Mouse (Mus musculus) liver, embryonic 11.5 days (tissue): Measurements from ENCODE around the gene Aip. TPM values are rescaled to one million over a fixed set of nuclear protein-coding genes. Genes with fewer than 3 reads are reported as not detected.
A peak's percentile ranks its signal among the peaks of the same experiment; 100 is the strongest.

Experiments
- ATAC-seq: fragments of 200-750 bp; cut with Nextera tagmentation; replicated peaks from 2 replicates; pipeline ENCODE4 v1.8.0; 2017; ENCODE audit warnings: moderate number of reproducible peaks, mild to moderate bottlenecking, moderate TSS enrichment, moderate library complexity; ENCODE audit not compliant: low FRiP score
- DNase-seq: peaks from one replicate; pipeline ENCODE4 v3.0.0-alpha.2; 2017; ENCODE audit warnings: low spot score
- H3K27ac ChIP-seq: fragments of 300-500 bp; sonication (generic); 2 replicates; pipeline ENCODE4 v1.5.1; 2014; ENCODE audit warnings: mild to moderate bottlenecking, low read depth, low read length, control low read depth
- H3K27me3 ChIP-seq: fragments of 300-500 bp; sonication (generic); replicated peaks from 2 replicates; pipeline ENCODE4 v1.6.1; 2014; ENCODE audit warnings: low read length, mixed read lengths; ENCODE audit not compliant: control insufficient read depth, insufficient read depth
- H3K36me3 ChIP-seq: fragments of 300-500 bp; sonication (generic); 2 replicates; pipeline ENCODE4 v1.6.1; 2014; ENCODE audit warnings: mild to moderate bottlenecking, low read length, moderate library complexity, mixed read lengths; ENCODE audit not compliant: control insufficient read depth, insufficient read depth
- H3K4me1 ChIP-seq: fragments of 300-500 bp; sonication (generic); replicated peaks from 2 replicates; pipeline ENCODE4 v1.6.1; 2014; ENCODE audit warnings: low read length, mixed read lengths; ENCODE audit not compliant: control insufficient read depth, insufficient read depth
- H3K4me2 ChIP-seq: fragments of 300-500 bp; sonication (generic); 2 replicates; pipeline ENCODE4 v1.6.1; 2014; ENCODE audit warnings: mild to moderate bottlenecking, control low read depth, moderate library complexity
- H3K4me3 ChIP-seq: fragments of 300-500 bp; sonication (generic); 2 replicates; pipeline ENCODE4 v1.5.1; 2014; ENCODE audit warnings: low read depth, low read length, control low read depth
- H3K9ac ChIP-seq: fragments of 300-500 bp; sonication (generic); 2 replicates; pipeline ENCODE4 v1.6.1; 2014; ENCODE audit warnings: low read depth, low read length, control low read depth
- H3K9me3 ChIP-seq: fragments of 300-500 bp; sonication (generic); 2 replicates; pipeline ENCODE4 v1.6.1; 2016; ENCODE audit warnings: low read length, inconsistent platforms, mixed read lengths; ENCODE audit not compliant: control insufficient read depth
- WGBS: fragments of 180-500 bp; shearing (Covaris S2); extraction: QIAGEN DNeasy Blood & Tissue Kit; methylation state at CpG from one replicate; pipeline ENCODE4 v1.1.7; 2014; 5-methylcytosine and 5-hydroxymethylcytosine counted together
- polyA plus RNA-seq: library from polyadenylated mRNA; unstranded; fragments of >200 nt; fragmentation: Nextera tagmentation; extraction: Ambion mirVana; gene quantifications from 2 replicates; pipeline ENCODE4 v1.2.1, GENCODE M21; 2014

Aip gene
- 56.2 and 61.8 TPM in 2 replicates for polyA plus RNA-seq

GRCm38 (mm10) chr19:4125741-4126696, at the start of gene Aip:
TSS of gene Aip (minus strand) at chr19:4125858.
- ATAC-seq, result peak; percentile 93
- peak within 1 kb of the TSS; percentile 90 for H3K9ac ChIP-seq
- peaks cover 4% of the 10 kb centered on the region; the same call in 1 of the 2 replicates for H3K36me3 ChIP-seq
- WGBS, result 2% methylated on average over 63 of the region's 64 CpGs
- H3K4me1 ChIP-seq, result peaks cover 24% of the 10 kb centered on the region
- H3K4me3 ChIP-seq, result peak within 1 kb of the TSS; percentile 83
- peak; percentile 98 for DNase-seq
- H3K9me3 ChIP-seq, result no peaks in the 10 kb centered on the region
- peak within 1 kb of the TSS; percentile 87 for H3K4me2 ChIP-seq
- H3K27me3 ChIP-seq, result no peaks in the 10 kb centered on the region
- peak within 1 kb of the TSS; percentile 70 for H3K27ac ChIP-seq

- WGBS, result 67% methylated on average over 11 of the region's 11 CpGs
- no peaks in the 10 kb centered on the region for H3K9me3 ChIP-seq
- ATAC-seq (no peak), DNase-seq (no peak)
- H3K4me3 ChIP-seq, result no peak overlapping the region
- H3K4me1 ChIP-seq, result peaks cover 6% of the 10 kb centered on the region
- no peak overlapping the region for H3K9ac ChIP-seq
- no peak overlapping the region for H3K27ac ChIP-seq
- H3K4me2 ChIP-seq, result no peak overlapping the region
- H3K27me3 ChIP-seq, result no peaks in the 10 kb centered on the region
- no peaks in the 10 kb centered on the region for H3K36me3 ChIP-seq
Measured at GRCm38 (mm10) chr19:4172925-4173324, 47.3 kb upstream of the Aip start.

GRCm38 (mm10) chr19:4171393-4172290, 46.0 kb upstream of the Aip start:
- no peak overlapping the region for H3K9ac ChIP-seq

GRCm38 (mm10) chr19:4170723-4171392, 45.2 kb upstream of the Aip start:
- no peaks in the 10 kb centered on the region for H3K36me3 ChIP-seq
- H3K4me2 ChIP-seq, result no peak overlapping the region
- no peaks in the 10 kb centered on the region for H3K27me3 ChIP-seq
- H3K9me3 ChIP-seq, result no peaks in the 10 kb centered on the region
- no peak overlapping the region for H3K4me3 ChIP-seq
- H3K4me1 ChIP-seq, result peaks cover 6% of the 10 kb centered on the region
- no peak overlapping the region for H3K9ac ChIP-seq
- no peak overlapping the region for H3K27ac ChIP-seq
- no peak for DNase-seq
- WGBS, result 86% methylated on average over 10 of the region's 10 CpGs
- no peak for ATAC-seq

More at GRCm38 (mm10) chr19:4171393-4172290, 46.0 kb upstream of the Aip start:
- 65% methylated on average over 13 of the region's 13 CpGs for WGBS
- H3K9me3 ChIP-seq, result no peaks in the 10 kb centered on the region
- H3K4me1 ChIP-seq, result peaks cover 6% of the 10 kb centered on the region
- no peak overlapping the region for H3K27ac ChIP-seq
- H3K36me3 ChIP-seq, result no peaks in the 10 kb centered on the region
- H3K27me3 ChIP-seq, result no peaks in the 10 kb centered on the region
- H3K4me2 ChIP-seq, result no peak overlapping the region
- ATAC-seq (no peak), DNase-seq (no peak)
- no peak overlapping the region for H3K4me3 ChIP-seq

GRCm38 (mm10) chr19:4169810-4170209, 44.2 kb upstream of the Aip start:
- Histone ChIP-seq H3K9ac (peak overlapping the region; percentile 85), H3K4me1 (peaks cover 6% of the 10 kb centered on the region), H3K4me3 (peak overlapping the region; percentile 53), H3K36me3 (no peaks in the 10 kb centered on the region), H3K27ac (peak overlapping the region; percentile 70), H3K27me3 (no peaks in the 10 kb centered on the region), H3K9me3 (no peaks in the 10 kb centered on the region), H3K4me2 (peak overlapping the region; percentile 98)
- DNase-seq (no peak), ATAC-seq (no peak; the same call in 1 of the 2 replicates)
- 10% methylated on average over 27 of the region's 27 CpGs for WGBS

- no peaks in the 10 kb centered on the region for H3K36me3 ChIP-seq
- under 1% methylated on average over 43 of the region's 43 CpGs for WGBS
- H3K27me3 ChIP-seq, result no peaks in the 10 kb centered on the region
- peak; percentile 99 for DNase-seq
- no peaks in the 10 kb centered on the region for H3K9me3 ChIP-seq
- H3K4me1 ChIP-seq, result peaks cover 6% of the 10 kb centered on the region
- peak overlapping the region; percentile 85 for H3K9ac ChIP-seq
- peak; percentile 94 for ATAC-seq
- peak overlapping the region; percentile 53 for H3K4me3 ChIP-seq
- peak overlapping the region; percentile 98 for H3K4me2 ChIP-seq
- H3K27ac ChIP-seq, result peak overlapping the region; percentile 70
Measured at GRCm38 (mm10) chr19:4169378-4169784, 43.7 kb upstream of the Aip start.

- Histone ChIP-seq H3K4me3 (no peak overlapping the region), H3K4me2 (no peak overlapping the region), H3K36me3 (0 out of 2 replicates have a peak, but pooled peaks cover under 1% of the 10 kb centered on the region), H3K4me1 (peaks cover 14% of the 10 kb centered on the region), H3K9me3 (no peaks in the 10 kb centered on the region), H3K27me3 (no peaks in the 10 kb centered on the region), H3K27ac (no peak overlapping the region), H3K9ac (no peak overlapping the region)
- DNase-seq (no peak), ATAC-seq (no peak)
- 59% methylated on average over 9 of the region's 9 CpGs for WGBS
Measured at GRCm38 (mm10) chr19:4166678-4167476, 41.2 kb upstream of the Aip start.
